Mouse (Mus musculus) liver, embryonic 12.5 days (tissue): ENCODE data around the gene Tbl2. TPM values are rescaled to one million over a fixed set of nuclear protein-coding genes. Genes with fewer than 3 reads are reported as not detected.

Experiments
- ATAC-seq: fragments of 200-750 bp; cut with Nextera tagmentation; 2 replicates; pipeline ENCODE4 v1.8.0; 2017; ENCODE audit warnings: moderate number of reproducible peaks, mild to moderate bottlenecking, moderate library complexity
- H3K27ac ChIP-seq: fragments of 300-500 bp; sonication (generic); 2 replicates; pipeline ENCODE4 v1.5.1; 2016; ENCODE audit warnings: mild to moderate bottlenecking
- H3K27me3 ChIP-seq: fragments of 300-500 bp; sonication (generic); replicated peaks from 2 replicates; pipeline ENCODE4 v1.6.1; 2016; ENCODE audit warnings: mild to moderate bottlenecking, moderate library complexity
- H3K36me3 ChIP-seq: fragments of 300-500 bp; sonication (generic); 2 replicates; pipeline ENCODE4 v1.6.1; 2016; ENCODE audit warnings: mild to moderate bottlenecking, moderate library complexity
- H3K4me1 ChIP-seq: fragments of 300-500 bp; sonication (generic); 2 replicates; pipeline ENCODE4 v1.6.1; 2016
- H3K4me2 ChIP-seq: fragments of 300-500 bp; sonication (generic); 2 replicates; pipeline ENCODE4 v1.6.1; 2016; ENCODE audit warnings: mild to moderate bottlenecking, moderate library complexity
- H3K4me3 ChIP-seq: fragments of 300-500 bp; sonication (generic); 2 replicates; pipeline ENCODE4 v1.5.1; 2016; ENCODE audit warnings: mild to moderate bottlenecking, moderate library complexity
- H3K9ac ChIP-seq: fragments of 300-500 bp; sonication (generic); 2 replicates; pipeline ENCODE4 v1.6.1; 2016; ENCODE audit warnings: mild to moderate bottlenecking, moderate library complexity
- H3K9me3 ChIP-seq: fragments of 300-500 bp; sonication (generic); replicated peaks from 2 replicates; pipeline ENCODE4 v1.6.1; 2016; ENCODE audit warnings: mild to moderate bottlenecking, moderate library complexity
- WGBS: fragments of 180-500 bp; shearing (Covaris S2); methylation state at CpG from one replicate; pipeline ENCODE4 v1.1.7; 2016; ENCODE audit not compliant: insufficient replicate concordance; 5-methylcytosine and 5-hydroxymethylcytosine counted together
- polyA plus RNA-seq: library from polyadenylated mRNA; unstranded; fragments of >200 nt; fragmentation: Nextera tagmentation; extraction: Ambion mirVana; gene quantifications from 2 replicates; pipeline ENCODE4 v1.2.1, GENCODE M21; 2016

The Tbl2 gene
- polyA plus RNA-seq, 1 experiment from 2014 or later, result 18.9 TPM

DNA sequence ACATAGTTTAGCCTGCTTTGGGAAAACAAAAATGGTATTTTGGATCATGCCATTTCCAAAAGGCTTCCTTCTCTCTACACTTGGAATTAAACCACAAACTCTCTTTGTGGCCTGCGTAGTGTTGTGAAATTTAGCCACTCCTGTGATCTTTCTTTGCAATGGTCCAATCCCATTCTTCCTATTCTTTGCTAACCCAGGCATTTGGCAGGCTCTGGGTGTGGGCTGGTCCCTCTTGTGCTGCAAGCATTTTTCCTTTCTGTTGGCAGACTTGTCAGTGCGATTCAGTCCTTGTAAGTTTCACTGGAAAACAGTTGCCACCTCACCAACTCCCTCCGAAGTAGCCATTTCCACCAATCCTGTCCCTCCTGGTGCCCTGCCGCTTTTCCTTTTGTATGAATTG, 11.8 kb downstream of the Tbl2 start:
- WGBS, result 87% methylated on average over 4 of the region's 4 CpGs
- H3K9ac ChIP-seq, result no peak overlapping the region
- ATAC-seq, result no peak
- H3K9me3 ChIP-seq, result no peaks in the 10 kb centered on the region
- no peaks in the 10 kb centered on the region for H3K27me3 ChIP-seq
- no peak overlapping the region for H3K4me2 ChIP-seq
- H3K4me1 ChIP-seq, result peaks cover 15% of the 10 kb centered on the region
- H3K36me3 ChIP-seq, result peaks cover 73% of the 10 kb centered on the region
- no peak overlapping the region for H3K27ac ChIP-seq
- no peak overlapping the region for H3K4me3 ChIP-seq

DNA sequence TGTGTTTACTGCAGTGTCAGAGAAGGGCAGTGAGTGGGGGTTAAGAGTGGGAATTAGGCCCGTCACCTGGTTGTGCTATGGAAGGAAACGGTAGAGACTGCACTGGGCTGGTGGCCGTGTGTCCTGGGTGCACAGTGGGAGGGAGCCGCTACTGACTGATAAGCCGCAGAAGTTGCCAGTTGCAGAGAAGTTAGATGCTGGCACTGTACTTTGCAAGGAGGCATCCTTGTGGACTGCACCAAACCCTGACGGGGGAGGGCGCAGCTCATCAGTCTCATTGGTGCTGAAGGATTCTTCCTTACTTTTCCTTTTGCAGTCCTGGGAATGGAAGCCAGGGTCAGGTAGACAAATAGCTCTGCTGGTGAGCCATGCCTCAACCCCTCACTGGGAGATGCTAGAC, 12.2 kb downstream of the Tbl2 start:
- peaks cover 15% of the 10 kb centered on the region for H3K4me1 ChIP-seq
- 72% methylated on average over 7 of the region's 7 CpGs for WGBS
- no peaks in the 10 kb centered on the region for H3K9me3 ChIP-seq
- no peak overlapping the region for H3K9ac ChIP-seq
- H3K27me3 ChIP-seq, result no peaks in the 10 kb centered on the region
- no peak for ATAC-seq
- no peak overlapping the region for H3K27ac ChIP-seq
- H3K36me3 ChIP-seq, result peaks cover 69% of the 10 kb centered on the region
- no peak overlapping the region for H3K4me2 ChIP-seq
- H3K4me3 ChIP-seq, result no peak overlapping the region

DNA sequence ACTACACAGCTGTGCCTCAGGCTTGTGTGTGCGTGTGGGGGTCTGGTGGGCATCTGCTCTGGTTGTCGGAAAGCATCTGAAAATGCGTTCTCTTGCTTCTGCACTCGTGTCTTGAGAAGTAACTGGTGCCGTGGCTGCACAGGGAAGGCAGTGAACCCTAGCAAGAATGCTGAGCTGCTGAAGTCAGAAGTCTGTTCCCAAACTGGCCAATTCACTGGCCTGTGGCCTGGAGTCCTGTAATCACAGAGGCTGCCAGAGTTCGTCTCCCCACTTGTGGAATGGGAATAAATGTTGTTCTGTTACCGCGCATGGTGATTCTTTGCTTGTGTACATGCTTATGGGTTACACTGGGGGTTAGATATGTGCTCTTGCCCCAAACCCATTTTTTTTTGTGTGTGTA, 12.9 kb downstream of the Tbl2 start:
- no peak overlapping the region for H3K27ac ChIP-seq
- WGBS, result 91% methylated on average over 8 of the region's 8 CpGs
- peaks cover 15% of the 10 kb centered on the region for H3K4me1 ChIP-seq
- H3K4me2 ChIP-seq, result no peak overlapping the region
- no peaks in the 10 kb centered on the region for H3K27me3 ChIP-seq
- H3K4me3 ChIP-seq, result no peak overlapping the region
- H3K9ac ChIP-seq, result no peak overlapping the region
- no peak for ATAC-seq
- H3K9me3 ChIP-seq, result no peaks in the 10 kb centered on the region
- peaks cover 61% of the 10 kb centered on the region for H3K36me3 ChIP-seq

DNA sequence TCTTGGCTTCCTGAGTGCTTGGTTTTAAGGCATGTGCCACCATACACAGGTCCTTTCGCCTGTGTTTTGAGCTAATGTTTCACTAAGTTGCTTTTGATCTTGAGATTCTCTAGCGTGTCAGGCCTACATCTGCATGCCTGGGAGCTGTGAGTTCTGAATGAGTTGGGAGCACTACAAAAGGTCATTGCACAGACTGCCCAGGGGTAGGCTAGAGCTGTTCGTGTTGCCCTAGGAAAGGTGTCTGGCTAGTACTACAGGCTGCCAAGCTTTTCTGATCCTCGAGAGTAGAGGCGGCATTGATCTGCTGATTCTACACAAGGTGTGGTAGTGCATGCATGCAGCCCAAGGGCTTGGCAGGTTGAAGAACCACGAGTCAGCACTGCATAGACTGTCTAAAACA, 13.4 kb downstream of the Tbl2 start:
- no peak overlapping the region for H3K4me2 ChIP-seq
- H3K27ac ChIP-seq, result no peak overlapping the region
- 76% methylated on average over 6 of the region's 6 CpGs for WGBS
- no peak for ATAC-seq
- H3K4me3 ChIP-seq, result no peak overlapping the region
- peaks cover 16% of the 10 kb centered on the region for H3K4me1 ChIP-seq
- H3K27me3 ChIP-seq, result no peaks in the 10 kb centered on the region
- no peaks in the 10 kb centered on the region for H3K9me3 ChIP-seq
- H3K36me3 ChIP-seq, result peaks cover 58% of the 10 kb centered on the region
- no peak overlapping the region for H3K9ac ChIP-seq

DNA sequence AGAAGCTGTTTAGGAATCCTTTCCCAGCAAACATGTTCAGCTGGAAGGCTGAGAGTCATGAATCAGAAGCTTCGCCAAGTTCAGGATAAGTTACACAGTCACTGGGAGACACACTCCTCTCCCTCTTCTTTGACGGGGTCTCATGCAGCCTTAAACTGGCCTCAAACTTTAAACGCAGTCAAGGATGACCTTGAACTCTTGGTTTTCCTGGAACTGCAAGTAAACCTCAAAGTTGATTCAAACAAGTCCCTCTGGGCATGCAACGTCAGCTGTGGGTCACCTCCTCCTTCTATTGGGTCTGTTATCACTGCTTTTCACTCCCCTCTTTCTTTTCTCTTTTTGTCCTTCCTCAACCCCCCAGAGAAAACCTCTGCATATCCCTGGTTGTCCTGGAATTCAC, 17.5 kb downstream of the Tbl2 start:
- no peak overlapping the region for H3K4me3 ChIP-seq
- peaks cover 33% of the 10 kb centered on the region for H3K36me3 ChIP-seq
- no peak for ATAC-seq
- H3K27ac ChIP-seq, result no peak overlapping the region
- no peak overlapping the region for H3K9ac ChIP-seq
- H3K9me3 ChIP-seq, result no peaks in the 10 kb centered on the region
- H3K27me3 ChIP-seq, result no peaks in the 10 kb centered on the region
- peaks cover 37% of the 10 kb centered on the region for H3K4me1 ChIP-seq
- no peak overlapping the region for H3K4me2 ChIP-seq
- WGBS, result 67% methylated on average over 4 of the region's 4 CpGs

DNA sequence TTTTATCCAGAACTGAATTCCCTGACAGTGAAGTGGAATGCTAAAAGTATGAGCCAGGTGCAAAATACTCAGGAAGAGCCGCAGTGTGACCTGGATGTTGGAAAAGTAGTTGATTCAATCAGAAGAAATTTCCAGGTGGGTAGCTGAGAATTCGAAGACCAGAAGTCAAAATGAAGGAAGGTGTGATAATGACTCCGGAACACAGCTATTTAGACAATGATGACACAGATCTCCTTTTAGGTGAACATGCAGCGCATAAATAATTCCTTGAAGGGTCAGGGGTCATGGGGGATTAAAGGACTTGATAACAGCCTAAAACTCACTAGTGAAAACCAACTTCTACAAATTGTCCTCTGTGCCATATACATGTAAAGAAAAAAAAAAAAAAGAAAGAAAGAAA, 18.0 kb downstream of the Tbl2 start:
- WGBS, result 91% methylated on average over 4 of the region's 4 CpGs
- Histone ChIP-seq H3K4me2 (peak overlapping the region; percentile 75), H3K4me1 (peaks cover 40% of the 10 kb centered on the region), H3K27me3 (no peaks in the 10 kb centered on the region), H3K9me3 (no peaks in the 10 kb centered on the region), H3K27ac (0 out of 2 replicates have a peak overlapping the region, but pooled peaks have one; percentile 94), H3K9ac (peak overlapping the region; percentile 88; the same call in 1 of the 2 replicates), H3K36me3 (peaks cover 33% of the 10 kb centered on the region), H3K4me3 (no peak overlapping the region)
- ATAC-seq, result no peak

DNA sequence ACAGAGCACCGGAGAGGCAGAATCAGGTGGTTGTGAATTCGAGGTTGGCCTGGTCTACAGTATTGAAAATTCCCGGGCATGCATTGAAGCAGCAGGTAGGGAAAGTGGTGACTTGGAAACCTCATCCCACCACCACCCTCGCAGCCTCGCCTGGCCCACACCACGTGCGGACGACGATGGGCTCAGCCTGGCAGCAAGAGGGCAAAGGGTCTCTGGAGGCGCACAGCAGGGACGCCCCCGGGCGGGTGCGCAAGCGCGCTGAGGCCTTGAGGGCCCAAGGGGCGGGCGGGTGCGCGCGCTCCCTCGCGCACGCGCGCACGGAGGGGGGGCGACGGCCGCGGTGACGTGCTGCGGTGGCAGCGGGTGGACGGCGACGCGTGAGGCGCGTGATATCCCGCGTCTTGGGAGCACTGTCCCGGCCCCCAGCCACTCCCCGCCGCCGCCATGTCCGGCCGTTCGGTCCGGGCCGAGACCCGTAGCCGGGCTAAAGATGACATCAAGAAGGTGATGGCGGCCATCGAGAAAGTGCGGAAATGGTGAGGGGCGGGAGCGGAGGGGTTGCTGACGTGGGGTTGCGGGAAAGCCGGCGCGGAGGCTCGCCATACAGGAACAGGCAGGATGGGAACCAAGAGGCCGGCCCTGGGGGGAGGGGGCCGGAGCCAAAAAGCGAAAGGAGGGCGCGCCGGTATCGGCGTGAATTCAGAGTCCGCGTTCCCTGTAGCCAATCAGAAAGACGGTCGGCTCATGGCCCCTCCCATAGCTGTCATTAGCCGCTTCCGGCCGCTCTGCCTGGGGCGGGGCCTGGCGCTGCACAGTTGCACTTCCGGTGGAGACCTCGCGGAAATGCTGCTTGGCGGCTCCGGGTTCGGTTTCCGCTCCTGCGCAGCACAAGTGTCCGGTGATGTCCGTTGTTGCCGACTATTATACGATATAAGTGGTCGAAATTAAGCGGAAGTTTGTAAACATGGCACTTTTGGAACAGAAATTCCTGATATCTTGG, 18.9 kb downstream of the Tbl2 start, which contains the start of gene Bcl7b:
Bcl7b (plus strand) TSS at position 221 of the 1,000 bp plus-strand sequence.
- H3K36me3 ChIP-seq, result peaks cover 33% of the 10 kb centered on the region
- H3K4me1 ChIP-seq, result peaks cover 35% of the 10 kb centered on the region
- peak within 1 kb of the TSS; percentile 88 for H3K9ac ChIP-seq
- H3K27me3 ChIP-seq, result no peaks in the 10 kb centered on the region
- peak within 1 kb of the TSS; percentile 80 for H3K4me3 ChIP-seq
- H3K9me3 ChIP-seq, result no peaks in the 10 kb centered on the region
- WGBS, result 2% methylated on average over 90 of the region's 95 CpGs
- H3K27ac ChIP-seq, result peak within 1 kb of the TSS; percentile 94
- H3K4me2 ChIP-seq, result peak within 1 kb of the TSS; percentile 75
- ATAC-seq, result peak; percentile 95

DNA sequence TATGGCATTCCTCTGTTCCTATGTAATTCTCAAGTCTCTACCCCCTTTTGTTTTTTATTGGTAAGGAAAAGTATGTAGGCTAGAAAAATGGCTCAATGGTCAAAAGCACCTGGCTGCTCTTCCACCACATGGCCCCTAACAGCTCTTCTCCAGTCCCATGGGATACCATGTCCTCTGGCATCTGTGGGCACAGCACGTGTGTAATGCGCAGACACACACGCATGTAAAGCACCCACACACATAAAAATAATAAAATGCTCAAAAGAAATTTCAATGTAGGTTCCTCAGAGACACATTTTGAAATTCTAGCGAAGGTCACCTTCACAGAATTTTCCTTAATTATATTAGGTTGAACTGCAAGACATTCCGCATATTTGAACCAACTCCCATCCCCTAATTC, 20.0 kb downstream of the Tbl2 start:
- Histone ChIP-seq H3K9me3 (no peaks in the 10 kb centered on the region), H3K4me3 (peak overlapping the region; percentile 80), H3K27ac (peak overlapping the region; percentile 80), H3K9ac (peak overlapping the region; percentile 74), H3K27me3 (no peaks in the 10 kb centered on the region), H3K4me1 (peaks cover 35% of the 10 kb centered on the region), H3K4me2 (peak overlapping the region; percentile 75), H3K36me3 (peaks cover 42% of the 10 kb centered on the region)
- ATAC-seq, result no peak
- whole genome bisulfite sequencing, result 84% methylated on average over 5 of the region's 5 CpGs

DNA sequence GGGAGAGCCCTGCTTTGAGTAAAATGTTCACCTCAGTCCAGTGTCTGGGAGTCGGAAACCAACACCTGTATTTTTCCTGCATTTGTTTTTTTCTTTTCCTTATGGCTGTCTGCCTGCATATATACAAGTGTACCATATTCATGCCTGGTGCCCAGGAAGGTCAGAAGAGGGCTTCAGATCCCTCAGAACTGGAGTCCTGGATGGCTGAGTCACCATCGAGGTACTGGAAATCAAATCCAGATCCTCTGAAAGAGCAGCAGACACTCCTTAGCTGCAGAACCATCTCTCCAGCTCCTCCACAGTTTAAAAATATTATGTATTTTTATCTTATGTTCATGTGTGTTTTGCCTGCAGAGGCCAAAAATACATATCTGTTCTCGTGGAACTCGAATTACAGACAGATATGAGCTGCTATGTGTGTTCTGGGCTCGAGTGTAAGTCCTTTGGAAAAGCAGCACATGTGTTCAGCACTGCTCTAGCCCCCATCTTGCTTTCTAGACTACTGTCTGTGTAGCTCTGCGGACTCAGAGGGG, 22.3 kb downstream of the Tbl2 start:
- no peak for ATAC-seq
- Histone ChIP-seq H3K27me3 (no peaks in the 10 kb centered on the region), H3K9me3 (no peaks in the 10 kb centered on the region), H3K4me2 (no peak overlapping the region), H3K4me3 (no peak overlapping the region), H3K27ac (no peak overlapping the region), H3K4me1 (peaks cover 35% of the 10 kb centered on the region), H3K9ac (no peak overlapping the region), H3K36me3 (peaks cover 63% of the 10 kb centered on the region)
- 81% methylated on average over 6 of the region's 6 CpGs for WGBS

DNA sequence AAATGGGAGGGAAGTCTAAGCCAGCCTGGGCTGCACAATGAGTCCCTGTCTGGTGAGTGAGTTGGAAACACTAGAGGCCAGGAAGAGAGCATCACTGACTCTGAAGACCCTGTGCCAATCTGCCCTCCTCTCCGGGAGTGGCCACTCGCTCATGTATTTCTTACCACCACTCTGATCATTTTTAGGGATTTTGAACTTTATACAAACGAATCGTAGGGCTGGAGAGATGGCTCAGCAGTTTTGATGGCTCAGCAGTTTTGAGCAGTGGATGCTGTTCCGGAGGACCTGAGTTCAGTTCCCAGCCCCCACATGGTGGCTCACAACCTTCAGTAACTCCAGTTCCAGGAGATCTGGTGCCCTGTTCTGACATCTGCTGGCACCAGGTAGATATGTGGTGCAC, 23.5 kb downstream of the Tbl2 start:
- 88% methylated on average over 5 of the region's 5 CpGs for WGBS
- Histone ChIP-seq H3K4me1 (peaks cover 39% of the 10 kb centered on the region), H3K36me3 (peaks cover 75% of the 10 kb centered on the region), H3K4me3 (no peak overlapping the region), H3K9ac (no peak overlapping the region), H3K27ac (no peak overlapping the region), H3K4me2 (no peak overlapping the region), H3K9me3 (no peaks in the 10 kb centered on the region), H3K27me3 (no peaks in the 10 kb centered on the region)
- no peak for ATAC-seq

DNA sequence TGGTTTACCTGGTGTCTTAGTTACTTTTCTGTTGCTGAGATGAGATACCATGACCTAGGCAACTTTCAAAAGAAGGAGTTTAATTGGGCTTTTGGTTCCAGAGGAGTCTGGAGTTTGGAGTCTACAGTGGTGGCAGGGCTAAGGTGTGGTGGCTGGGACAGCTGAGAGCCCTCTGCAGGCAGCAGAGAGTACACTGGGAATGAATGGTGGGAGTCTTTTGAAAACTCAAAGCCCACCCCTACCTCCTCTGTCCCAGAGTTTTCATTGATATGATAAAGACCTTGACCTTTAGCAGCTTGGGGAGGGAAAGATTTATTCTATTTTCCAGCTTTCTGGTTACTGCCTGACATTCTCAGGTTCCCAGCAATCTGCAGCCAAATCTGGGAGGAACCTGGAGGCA, 25.6 kb downstream of the Tbl2 start:
- no peak for ATAC-seq
- peaks cover 96% of the 10 kb centered on the region for H3K36me3 ChIP-seq
- H3K27me3 ChIP-seq, result no peaks in the 10 kb centered on the region
- no peak overlapping the region for H3K27ac ChIP-seq
- H3K4me2 ChIP-seq, result no peak overlapping the region
- H3K9me3 ChIP-seq, result no peaks in the 10 kb centered on the region
- H3K4me1 ChIP-seq, result peaks cover 35% of the 10 kb centered on the region
- no peak overlapping the region for H3K4me3 ChIP-seq
- H3K9ac ChIP-seq, result no peak overlapping the region

DNA sequence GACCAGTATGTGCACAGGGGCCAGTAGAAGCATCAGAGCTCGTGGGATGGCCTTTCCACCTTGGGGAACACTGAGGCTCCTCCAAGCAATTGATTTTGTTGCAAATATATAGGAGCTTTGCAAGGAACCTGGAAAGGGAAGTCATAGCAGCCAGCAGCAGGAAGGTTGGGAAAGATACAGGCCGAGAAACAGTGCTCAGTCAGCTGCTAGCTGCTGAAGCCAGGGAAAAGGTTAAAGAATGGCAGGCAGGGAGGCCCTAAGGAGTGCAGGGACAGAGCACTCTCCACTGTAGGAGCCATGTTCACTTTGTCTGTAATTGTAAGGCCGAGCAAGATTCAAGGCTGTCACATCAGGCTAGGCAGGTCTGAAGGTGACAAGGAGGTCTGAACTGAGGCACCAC, 29.1 kb downstream of the Tbl2 start:
- H3K36me3 ChIP-seq, result peaks cover 96% of the 10 kb centered on the region

More for the DNA sequence above, 29.1 kb downstream of the Tbl2 start:
- Histone ChIP-seq H3K27me3 (no peaks in the 10 kb centered on the region), H3K4me1 (peaks cover 19% of the 10 kb centered on the region; the same call in 1 of the 2 replicates), H3K4me2 (no peak overlapping the region), H3K4me3 (no peak overlapping the region), H3K9me3 (no peaks in the 10 kb centered on the region), H3K9ac (no peak overlapping the region), H3K27ac (peak overlapping the region; percentile 34; the same call in 1 of the 2 replicates)
- 69% methylated on average over 3 of the region's 3 CpGs for WGBS
- ATAC-seq, result no peak
